Mouse (Mus musculus): ENCODE data around the gene Gtf2e1. TPM values are rescaled to one million over a fixed set of nuclear protein-coding genes. Genes with fewer than 3 reads are reported as not detected.

Gtf2e1 gene
- total RNA-seq (2017): 27.5 and 31.3 TPM in 2 replicates

DNA sequence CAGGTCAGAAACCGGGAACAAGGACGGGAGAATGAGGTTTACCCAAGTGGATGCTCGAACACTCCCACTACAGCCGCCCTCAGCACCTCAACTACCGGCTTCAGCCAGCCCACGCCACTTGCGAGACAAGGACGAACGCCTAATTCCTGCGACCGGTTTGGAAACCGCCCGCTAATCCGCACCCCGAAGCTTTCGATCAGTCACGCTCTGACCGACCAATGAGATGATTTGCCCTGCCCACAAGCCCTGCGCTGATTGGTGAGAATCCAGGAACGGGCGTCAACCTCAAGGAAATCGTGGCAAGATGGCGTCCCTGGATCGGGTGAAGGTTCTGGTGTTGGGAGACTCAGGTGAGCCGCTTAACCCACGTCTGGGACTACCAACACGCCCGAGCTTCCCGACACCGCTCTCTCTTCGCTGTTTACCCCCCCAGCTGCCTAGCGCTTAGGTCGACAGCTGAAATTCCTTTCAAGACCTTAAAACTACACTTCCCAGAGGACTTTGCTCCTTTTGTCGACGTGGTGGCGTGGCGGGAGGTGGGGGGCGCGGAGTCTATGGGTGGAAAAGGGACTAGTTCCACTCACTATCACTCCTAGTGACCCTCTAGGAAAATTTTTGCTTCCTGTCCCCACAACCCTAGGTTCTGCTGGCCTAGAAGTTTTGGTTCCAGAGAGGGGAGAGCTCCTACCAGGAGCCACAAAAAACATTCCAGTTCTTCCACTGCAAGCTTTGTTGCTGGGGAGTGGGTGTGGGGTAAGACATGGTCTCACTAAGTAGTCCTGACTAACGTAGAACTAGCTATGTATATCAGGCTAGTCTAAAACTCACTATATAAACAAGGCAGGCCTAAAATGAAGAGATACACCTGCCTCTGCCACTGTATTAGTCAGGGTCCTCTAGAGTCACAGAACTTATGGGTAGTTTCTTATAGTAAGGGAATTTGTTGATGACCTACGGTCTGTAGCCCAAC lies at the start of gene Gtf2e1, which contains the start of gene Rabl3:
Gene Gtf2e1 (minus strand): TSS at position 179 of the 970 bp plus-strand sequence.
Gene Rabl3 (plus strand): TSS at position 275 of the 970 bp plus-strand sequence.
- ATAC-seq (replicated peaks in 1 of 2; ENCODE audit: insufficient read depth in 1 of 2, low FRiP score in 2 of 2, low TSS enrichment in 1 of 2, low read depth in 1 of 2, poor library complexity in 2 of 2, severe bottlenecking in 2 of 2): peak; percentile 98 to 99

DNA sequence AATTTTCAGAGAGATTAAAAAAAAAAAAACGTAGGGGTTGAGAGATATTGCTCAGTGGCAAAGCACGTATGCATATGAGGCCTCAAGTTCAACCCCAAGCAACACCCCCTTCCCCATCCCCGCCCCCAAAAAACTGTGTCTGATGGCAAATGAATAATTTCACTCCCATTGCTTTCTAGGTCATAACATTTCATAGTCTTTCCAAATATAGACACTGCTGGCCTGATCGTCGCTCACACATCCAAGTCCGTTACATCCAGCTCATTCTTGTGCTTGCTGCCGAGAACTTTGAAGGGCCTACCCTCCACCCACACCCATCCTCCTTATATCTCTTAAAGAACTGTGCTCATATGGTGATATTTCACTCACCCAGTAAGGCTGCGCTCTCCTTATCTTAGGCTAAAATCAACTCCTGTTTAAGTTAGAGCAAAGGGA lies 45.6 kb upstream of the Gtf2e1 start:
- no peak for ATAC-seq (replicated peaks in 1 of 2; ENCODE audit: insufficient read depth in 1 of 2, low FRiP score in 2 of 2, low TSS enrichment in 1 of 2, low read depth in 1 of 2, poor library complexity in 2 of 2, severe bottlenecking in 2 of 2)

DNA sequence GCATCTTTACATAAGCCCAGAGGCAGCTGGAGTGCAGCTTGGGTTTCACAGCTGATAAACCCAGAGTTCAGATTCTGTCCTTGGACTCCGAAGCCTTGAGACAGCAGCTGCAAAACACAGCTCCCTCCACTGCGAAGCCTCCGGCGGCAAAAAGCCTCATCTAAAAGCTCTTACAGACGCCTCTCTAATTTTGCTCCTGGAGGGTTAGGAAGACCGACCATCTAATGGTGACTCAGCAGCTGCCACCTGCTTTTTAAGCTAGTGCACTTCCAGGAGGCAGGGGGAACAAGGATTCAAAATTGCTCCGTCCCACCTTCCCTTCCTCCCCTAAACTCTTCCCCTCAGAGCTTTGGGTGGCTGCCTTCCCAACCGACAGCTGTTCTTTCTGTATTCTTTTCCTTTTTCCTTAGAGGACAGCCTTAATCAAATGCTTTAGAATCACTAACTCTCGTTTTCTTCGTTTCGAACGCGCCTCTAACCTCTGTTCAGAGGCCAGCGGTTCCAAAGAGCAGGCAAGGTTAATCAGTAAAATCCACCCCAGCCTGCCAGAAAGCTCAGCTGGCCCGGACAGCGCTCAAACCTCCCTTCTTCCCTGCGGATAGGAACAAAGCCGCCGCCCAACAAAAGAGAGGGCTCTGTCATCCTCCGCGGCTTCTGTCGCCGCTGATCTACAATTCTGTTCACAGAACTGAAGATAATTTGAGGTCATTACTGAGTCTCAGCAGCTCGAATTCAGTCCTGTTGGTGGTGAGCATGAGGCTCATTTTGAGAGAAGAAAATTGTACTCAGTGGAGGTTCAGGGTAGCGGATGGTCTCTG lies 44.8 kb upstream of the Gtf2e1 start:
- peak; percentile 62 to 72 for ATAC-seq (replicated peaks in 1 of 2; ENCODE audit: insufficient read depth in 1 of 2, low FRiP score in 2 of 2, low TSS enrichment in 1 of 2, low read depth in 1 of 2, poor library complexity in 2 of 2, severe bottlenecking in 2 of 2)

DNA sequence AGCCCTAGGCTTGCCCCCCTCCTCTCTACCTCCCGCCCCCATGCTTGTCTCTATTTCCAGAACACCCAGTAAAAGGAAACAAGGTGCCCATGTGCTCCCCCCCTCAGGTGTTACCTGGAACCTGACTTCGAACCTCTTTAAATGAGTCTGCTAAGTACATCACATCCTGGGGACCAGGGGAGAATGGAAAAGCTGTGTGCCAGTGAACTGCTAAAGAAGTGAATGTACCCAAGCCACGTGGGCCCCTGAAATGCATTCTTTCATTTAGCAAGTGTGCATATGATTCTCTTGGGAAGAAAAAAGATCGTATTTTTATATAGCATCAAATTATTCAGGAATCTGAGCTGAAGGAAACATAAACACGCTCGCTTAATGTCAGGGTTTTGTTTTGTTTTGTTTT lies 44.2 kb upstream of the Gtf2e1 start:
- ATAC-seq (replicated peaks in 1 of 2; ENCODE audit: insufficient read depth in 1 of 2, low FRiP score in 2 of 2, low TSS enrichment in 1 of 2, low read depth in 1 of 2, poor library complexity in 2 of 2, severe bottlenecking in 2 of 2): no peak

DNA sequence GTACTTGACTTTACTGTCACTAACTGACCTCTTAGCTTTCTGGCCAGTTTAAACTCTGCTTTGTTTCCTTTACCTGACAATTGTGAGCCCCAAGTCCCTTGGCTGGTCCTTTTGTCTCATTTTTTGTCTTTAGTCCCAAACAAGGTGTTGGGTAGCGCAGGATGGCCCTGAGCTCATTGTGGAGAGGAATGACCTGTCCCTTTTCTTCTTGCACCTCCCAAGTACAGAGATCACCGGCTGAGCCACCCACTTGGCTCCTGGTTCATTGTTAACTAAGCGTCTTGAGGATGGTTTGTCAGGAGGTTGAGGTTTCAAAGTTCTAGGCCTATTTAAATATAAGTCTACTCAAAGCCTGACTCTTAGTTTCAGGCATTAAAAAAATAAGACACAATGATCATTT lies 43.7 kb upstream of the Gtf2e1 start:
- no peak for ATAC-seq (replicated peaks in 1 of 2; ENCODE audit: insufficient read depth in 1 of 2, low FRiP score in 2 of 2, low TSS enrichment in 1 of 2, low read depth in 1 of 2, poor library complexity in 2 of 2, severe bottlenecking in 2 of 2)

DNA sequence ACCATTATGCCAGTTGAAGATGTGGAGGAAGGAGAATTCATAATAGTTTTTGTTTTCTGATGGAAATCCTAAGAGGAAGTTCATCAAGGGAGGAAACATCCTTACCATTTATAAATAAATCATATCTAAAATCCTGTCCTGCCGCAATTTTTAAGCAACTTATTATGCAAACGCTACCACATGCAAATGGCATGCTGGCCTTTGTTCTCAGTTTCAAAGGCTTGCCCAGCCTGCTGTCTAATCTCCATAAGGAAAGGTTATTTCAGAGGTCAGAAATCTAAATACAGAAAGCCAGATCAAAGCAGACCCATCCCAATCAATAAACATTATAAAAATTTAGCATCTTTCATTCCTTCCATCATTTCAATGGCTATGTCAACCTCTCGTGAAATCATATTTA lies 42.3 kb upstream of the Gtf2e1 start:
- no peak for ATAC-seq (replicated peaks in 1 of 2; ENCODE audit: insufficient read depth in 1 of 2, low FRiP score in 2 of 2, low TSS enrichment in 1 of 2, low read depth in 1 of 2, poor library complexity in 2 of 2, severe bottlenecking in 2 of 2)

DNA sequence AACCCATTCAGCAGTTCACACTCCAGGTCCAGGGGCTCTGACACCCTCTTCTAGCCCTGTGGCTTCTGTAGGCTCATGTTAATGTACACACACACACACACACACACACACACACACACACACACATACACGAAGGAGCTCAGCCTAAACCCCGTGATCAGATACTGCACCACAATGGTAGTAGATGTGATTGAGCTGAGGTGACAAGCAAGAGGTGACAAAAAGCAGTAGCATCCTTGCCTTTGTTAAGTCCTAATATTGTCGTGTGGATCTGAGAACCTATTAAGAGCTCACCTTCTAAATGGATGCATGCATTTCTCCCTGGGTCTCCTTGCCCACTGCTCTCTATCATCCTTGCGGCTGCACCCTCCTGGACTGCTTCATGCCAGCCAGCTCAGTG lies 41.1 kb upstream of the Gtf2e1 start:
- ATAC-seq (replicated peaks in 1 of 2; ENCODE audit: insufficient read depth in 1 of 2, low FRiP score in 2 of 2, low TSS enrichment in 1 of 2, low read depth in 1 of 2, poor library complexity in 2 of 2, severe bottlenecking in 2 of 2): no peak

DNA sequence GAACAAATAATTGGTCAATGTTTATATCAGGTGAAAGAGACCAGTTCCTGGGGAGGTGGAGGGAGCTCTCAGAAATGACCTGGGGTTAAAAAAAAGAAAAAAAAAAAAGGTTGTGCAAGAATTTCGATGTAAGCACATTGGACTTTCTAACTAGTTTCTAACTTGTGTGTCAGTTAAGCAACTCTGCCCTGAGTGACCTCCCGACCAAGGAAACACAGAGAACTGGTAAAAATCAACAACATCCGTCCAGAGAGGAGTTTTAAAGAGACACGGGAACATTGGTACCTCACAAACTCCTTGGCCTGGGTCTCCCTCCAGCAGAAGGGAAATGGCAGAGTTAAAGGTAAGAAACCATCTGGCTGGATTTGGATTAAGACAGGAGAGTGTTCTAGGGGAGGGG lies 40.4 kb upstream of the Gtf2e1 start, which contains the start of gene Hgd:
Gene Hgd (plus strand): TSS at position 160 of the 400 bp plus-strand sequence.
- ATAC-seq (replicated peaks in 1 of 2; ENCODE audit: insufficient read depth in 1 of 2, low FRiP score in 2 of 2, low TSS enrichment in 1 of 2, low read depth in 1 of 2, poor library complexity in 2 of 2, severe bottlenecking in 2 of 2): no peak

DNA sequence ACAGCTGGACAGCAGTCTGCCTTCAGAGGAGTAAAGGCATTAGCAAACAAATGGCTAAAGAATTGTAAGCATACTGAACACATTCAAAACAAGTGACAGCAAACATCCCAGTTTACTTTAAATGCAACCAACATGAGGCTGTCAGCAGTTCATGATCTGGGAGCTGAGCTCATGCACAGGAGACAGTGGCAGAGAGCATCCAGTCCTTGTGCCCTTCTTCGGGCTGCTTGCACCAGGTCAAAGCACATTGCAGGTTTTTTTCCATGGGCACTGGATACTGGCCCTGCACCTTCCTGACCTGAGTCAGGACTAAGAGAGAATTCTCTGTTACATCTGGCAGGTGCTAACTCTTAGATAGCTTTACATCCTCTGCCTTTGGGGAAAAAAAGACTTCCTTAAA lies 40.0 kb upstream of the Gtf2e1 start:
- no peak for ATAC-seq (replicated peaks in 1 of 2; ENCODE audit: insufficient read depth in 1 of 2, low FRiP score in 2 of 2, low TSS enrichment in 1 of 2, low read depth in 1 of 2, poor library complexity in 2 of 2, severe bottlenecking in 2 of 2)

DNA sequence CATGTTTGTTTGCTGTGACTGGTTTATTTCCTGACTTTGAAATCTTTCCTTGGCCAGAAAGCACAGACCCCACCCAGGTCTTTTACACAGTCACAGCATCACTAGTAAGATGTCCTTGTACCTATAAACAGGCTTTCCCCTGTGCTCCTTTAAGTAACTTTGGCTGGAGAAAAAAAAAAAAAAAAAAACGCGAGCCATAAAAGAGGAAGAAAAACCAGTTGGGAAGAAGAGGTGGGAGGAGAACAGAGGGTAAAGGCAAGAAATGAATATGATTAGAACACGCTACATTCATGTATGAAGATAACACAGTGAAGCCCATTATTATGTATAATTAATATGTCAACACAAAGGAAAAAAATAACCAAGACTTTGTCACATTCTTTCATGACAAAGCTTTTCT lies 35.7 kb upstream of the Gtf2e1 start:
- ATAC-seq (replicated peaks in 1 of 2; ENCODE audit: insufficient read depth in 1 of 2, low FRiP score in 2 of 2, low TSS enrichment in 1 of 2, low read depth in 1 of 2, poor library complexity in 2 of 2, severe bottlenecking in 2 of 2): no peak

DNA sequence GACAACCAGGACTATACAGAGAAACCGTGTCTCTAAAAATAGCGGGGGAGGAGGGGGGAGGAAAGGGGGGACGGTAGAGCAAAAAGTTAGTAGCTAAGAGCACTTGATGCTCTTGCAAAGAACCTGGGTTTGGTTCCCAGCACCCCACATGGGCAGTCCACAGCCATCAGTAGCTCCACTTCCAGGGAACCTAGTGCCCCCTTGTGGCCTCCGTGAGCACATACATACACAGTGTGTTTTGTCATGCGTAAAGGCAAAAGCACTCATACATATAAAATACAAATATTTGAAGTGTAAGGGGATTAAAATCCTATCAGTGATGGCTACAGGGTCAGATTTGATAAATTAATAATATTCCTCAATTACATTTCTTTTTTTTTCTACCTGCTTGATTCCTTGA lies 33.5 kb upstream of the Gtf2e1 start:
- no peak for ATAC-seq (replicated peaks in 1 of 2; ENCODE audit: insufficient read depth in 1 of 2, low FRiP score in 2 of 2, low TSS enrichment in 1 of 2, low read depth in 1 of 2, poor library complexity in 2 of 2, severe bottlenecking in 2 of 2)

DNA sequence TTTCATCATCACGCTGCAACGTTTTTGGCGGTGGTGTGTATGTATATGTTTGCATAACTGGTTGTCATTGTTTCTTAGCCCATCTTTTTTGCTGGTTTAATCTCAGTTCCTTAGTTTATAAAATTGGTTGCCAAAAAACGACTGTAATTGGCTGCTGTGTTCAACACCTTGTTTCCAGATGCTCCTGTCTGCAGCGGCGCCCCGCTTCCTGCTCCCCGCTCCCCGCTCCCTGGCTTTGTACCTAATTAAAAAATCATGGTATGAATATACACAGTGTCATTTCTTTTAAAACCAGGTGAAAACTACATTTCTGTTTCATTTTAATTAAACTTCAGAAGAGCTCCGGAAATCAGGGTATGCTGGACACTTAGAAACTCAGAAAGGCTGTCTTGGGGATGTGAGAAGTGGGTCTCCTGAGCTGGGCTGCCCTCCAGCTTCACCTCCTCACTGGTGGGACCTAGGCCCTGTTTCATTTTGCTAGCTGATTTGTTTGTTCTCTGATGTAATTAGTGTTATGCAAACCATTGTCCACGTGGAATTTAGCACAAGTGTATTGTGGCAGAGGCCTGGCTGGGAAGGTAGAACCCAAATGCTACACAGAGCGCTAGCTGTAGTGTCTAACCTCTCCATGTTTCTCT lies 32.6 kb upstream of the Gtf2e1 start:
- ATAC-seq (replicated peaks in 1 of 2; ENCODE audit: insufficient read depth in 1 of 2, low FRiP score in 2 of 2, low TSS enrichment in 1 of 2, low read depth in 1 of 2, poor library complexity in 2 of 2, severe bottlenecking in 2 of 2): no peak

DNA sequence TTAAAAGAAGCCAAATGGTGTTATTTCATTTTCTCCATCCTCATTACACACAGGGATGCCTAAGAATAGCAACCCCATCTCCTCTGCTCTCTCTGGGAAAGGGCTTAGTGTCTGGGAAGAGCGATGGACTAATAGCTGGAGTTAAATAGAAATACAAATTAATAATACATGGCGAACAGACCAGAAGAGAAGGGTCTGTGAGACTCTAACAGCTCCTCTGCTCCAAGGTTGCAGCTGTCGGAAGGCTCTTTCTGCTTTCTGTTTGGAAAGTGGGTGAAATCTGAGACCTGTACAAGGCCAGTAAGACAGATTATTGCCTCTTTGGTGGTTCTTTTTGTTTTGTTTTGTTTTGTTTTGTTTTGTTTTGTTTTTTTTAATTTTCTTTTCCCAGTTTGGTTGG lies 32.0 kb upstream of the Gtf2e1 start:
- ATAC-seq (replicated peaks in 1 of 2; ENCODE audit: insufficient read depth in 1 of 2, low FRiP score in 2 of 2, low TSS enrichment in 1 of 2, low read depth in 1 of 2, poor library complexity in 2 of 2, severe bottlenecking in 2 of 2): no peak

DNA sequence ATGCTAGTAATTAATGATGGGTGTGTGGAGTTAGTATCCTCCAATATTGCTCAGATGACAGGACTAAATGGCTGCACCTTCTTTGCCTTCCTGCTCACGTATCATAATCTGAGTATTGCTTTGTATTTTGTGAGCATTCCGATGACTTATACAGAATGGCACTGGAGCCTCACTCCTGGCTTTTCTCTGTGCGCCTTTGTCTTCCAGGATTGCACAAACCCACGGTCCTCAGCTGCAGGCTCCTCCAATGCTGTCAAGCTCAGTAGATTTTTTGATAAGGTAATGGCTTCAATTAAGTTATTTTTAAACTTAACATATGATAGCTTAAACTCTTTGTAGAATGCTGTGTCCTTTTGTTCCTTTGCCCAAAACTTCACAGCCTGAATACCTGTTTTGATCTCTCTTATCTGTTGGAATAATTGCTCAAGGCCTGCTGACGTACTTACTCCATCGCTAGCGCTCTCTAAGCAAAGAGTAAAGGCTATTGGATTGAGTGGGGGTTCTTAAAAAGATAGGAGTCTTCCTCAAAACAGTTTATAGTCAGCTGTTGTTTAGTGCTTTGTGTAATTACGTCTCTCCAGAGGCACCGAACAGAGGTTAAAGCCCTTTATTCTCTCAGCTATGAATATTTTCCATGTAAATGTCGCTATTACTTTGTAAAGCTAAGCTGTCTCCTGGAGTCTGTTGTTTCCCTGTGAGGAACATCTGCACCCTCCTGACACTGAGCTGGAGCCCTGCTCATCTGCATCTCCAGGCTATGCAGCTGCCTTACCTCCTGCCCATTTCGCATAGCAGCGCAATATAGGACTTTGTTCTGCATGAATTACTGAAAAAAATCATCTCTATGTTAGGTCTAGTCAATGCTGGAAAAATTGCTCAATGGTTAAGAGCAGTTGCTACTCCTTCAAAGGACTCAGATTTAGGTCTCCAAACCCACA lies 27.8 kb upstream of the Gtf2e1 start:
- no peak for ATAC-seq (replicated peaks in 1 of 2; ENCODE audit: insufficient read depth in 1 of 2, low FRiP score in 2 of 2, low TSS enrichment in 1 of 2, low read depth in 1 of 2, poor library complexity in 2 of 2, severe bottlenecking in 2 of 2)

DNA sequence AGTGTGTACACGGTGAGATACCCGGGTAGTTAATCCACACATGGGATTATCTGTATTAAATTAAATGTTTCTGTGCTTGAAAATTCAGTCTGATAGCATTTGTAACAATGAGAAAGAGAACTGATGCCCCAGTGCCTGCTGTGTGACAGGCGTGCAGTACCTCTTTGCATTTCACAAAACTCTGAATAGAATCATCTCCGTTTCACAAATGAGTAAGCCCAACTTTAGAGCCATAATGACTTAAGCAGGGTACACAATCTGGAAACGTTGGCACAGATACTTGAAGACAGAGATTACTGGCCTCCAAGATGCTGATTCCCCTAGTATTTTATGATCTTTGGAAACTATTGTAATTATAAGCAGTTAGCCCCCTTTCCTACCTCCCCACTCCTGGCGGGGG lies 26.5 kb upstream of the Gtf2e1 start:
- no peak for ATAC-seq (replicated peaks in 1 of 2; ENCODE audit: insufficient read depth in 1 of 2, low FRiP score in 2 of 2, low TSS enrichment in 1 of 2, low read depth in 1 of 2, poor library complexity in 2 of 2, severe bottlenecking in 2 of 2)

DNA sequence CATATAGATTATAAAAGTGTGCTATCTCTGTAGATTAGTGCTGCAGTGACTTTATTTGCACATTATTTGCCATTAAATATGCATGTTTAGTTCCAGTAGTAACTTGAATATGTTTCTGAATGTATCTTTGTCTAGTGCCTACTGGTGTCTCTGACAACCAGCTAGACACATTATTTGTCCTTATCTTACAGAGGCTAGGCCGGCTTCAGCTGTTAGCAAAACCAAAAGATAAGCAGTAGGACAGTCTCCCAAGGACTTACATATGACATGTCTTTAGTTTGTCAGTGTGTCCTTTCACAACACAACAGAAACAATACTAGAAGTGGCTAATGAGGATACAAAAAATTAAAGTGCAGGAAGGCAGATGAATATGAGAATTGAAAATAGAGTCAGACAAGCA lies 25.5 kb upstream of the Gtf2e1 start:
- no peak for ATAC-seq (replicated peaks in 1 of 2; ENCODE audit: insufficient read depth in 1 of 2, low FRiP score in 2 of 2, low TSS enrichment in 1 of 2, low read depth in 1 of 2, poor library complexity in 2 of 2, severe bottlenecking in 2 of 2)

DNA sequence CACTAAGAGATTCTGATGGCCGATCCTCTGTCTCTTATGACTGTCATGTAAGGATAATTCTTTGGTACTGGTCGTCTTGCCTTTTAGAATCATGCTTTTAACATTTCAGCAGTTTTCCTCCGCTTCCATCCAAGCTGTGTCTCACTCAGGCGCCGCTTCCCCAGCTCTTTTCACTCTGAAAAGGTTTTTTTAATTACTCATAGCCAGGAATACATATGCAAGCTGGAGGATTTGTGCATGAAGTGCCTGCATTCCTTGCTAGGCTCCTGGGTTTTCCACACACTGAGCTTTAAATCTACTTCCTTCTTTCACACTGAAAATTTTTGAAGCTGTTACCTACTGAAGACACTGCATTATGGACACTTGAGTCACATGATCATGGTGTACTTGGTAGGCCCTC lies 23.4 kb upstream of the Gtf2e1 start:
- no peak for ATAC-seq (replicated peaks in 1 of 2; ENCODE audit: insufficient read depth in 1 of 2, low FRiP score in 2 of 2, low TSS enrichment in 1 of 2, low read depth in 1 of 2, poor library complexity in 2 of 2, severe bottlenecking in 2 of 2)
